Mouse (Mus musculus): ENCODE measurements around the gene Sp3. TPM values are rescaled to one million over a fixed set of nuclear protein-coding genes. Genes with fewer than 3 reads are reported as not detected.
A peak's percentile ranks its signal among the peaks of the same experiment; 100 is the strongest.
"Not testable (repeated sequence)": the region's sequence is repeated elsewhere in the genome, so short reads cannot be mapped to it uniquely, and the experiment has no call there.

Sp3 gene
- polyA plus RNA-seq, 1 experiment = 26.1 TPM

- DNase-seq (ENCODE audit: low spot score) = no peak
Measured at GRCm38 (mm10) chr2:72992497-72992896, 12.3 kb upstream of the Sp3 start.

GRCm38 (mm10) chr2:72988945-72989344 lies 8.7 kb upstream of the Sp3 start:
- DNase-seq (ENCODE audit: low spot score) = not testable (repeated sequence)

DNA sequence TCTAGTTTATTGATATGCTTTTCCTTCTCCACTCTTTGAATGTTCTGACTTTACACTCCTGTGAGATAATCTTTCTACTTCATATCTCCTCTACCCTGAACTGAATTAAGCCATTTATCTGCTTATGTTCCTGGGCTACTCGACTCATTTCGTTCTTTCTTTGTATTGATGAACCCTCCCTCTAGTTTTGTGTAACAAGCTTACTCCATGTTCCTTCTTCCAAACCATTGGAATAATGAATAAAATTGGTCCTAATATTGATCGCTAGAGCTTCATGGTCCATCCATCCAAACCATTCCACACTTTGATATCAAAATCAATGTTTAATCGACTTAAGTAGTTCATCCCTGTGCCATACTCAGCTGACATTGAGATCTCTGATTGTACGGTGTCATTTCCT lies 6.4 kb upstream of the Sp3 start, which contains the start of gene Gm11084:
Gene Gm11084, minus strand, starts transcription at position 101 of the 400 bp plus-strand sequence.
- no peak for DNase-seq (ENCODE audit: low spot score)

GRCm38 (mm10) chr2:72985516-72985915 lies 5.3 kb upstream of the Sp3 start:
- no peak for DNase-seq (ENCODE audit: low spot score)

DNA sequence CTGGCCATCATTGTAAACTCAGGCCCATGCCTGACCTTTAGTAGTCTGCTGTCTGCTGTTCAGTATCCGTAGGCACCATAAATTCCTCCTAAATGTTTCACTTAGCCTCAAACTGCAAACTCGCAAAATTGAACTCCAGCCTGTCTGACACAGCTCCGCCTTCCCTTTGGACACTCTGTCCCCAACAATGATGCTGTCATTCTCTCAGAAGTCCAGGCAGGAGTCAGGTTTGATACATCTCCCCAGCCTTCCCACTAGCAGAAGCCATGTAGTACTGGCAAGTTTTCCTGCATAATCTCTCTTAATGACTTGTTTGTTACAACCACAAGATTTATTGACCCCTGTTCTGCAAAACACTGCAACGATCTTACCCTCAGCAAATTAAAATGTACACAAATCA lies 4.6 kb upstream of the Sp3 start:
- DNase-seq (ENCODE audit: low spot score) = no peak

DNA sequence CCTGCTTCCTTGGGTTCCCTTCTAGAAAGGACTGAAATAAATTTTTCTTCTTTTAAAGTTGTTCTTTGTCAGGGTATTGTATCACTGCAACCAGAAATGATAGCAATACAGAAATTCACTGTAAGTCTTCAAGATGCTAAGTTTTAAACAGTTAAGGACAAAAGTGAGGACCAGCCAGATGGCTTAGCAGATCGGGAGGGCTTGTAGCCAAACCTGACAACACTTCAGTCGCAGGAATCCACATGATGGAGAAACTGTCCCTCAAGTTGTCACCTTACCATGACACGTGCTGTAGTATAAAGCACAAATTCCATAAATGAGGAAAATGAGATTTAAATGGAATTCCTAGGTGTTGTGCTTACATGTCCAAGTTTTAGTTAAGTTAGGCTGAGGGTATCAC lies 3.0 kb upstream of the Sp3 start:
- DNase-seq (ENCODE audit: low spot score) = no peak

DNA sequence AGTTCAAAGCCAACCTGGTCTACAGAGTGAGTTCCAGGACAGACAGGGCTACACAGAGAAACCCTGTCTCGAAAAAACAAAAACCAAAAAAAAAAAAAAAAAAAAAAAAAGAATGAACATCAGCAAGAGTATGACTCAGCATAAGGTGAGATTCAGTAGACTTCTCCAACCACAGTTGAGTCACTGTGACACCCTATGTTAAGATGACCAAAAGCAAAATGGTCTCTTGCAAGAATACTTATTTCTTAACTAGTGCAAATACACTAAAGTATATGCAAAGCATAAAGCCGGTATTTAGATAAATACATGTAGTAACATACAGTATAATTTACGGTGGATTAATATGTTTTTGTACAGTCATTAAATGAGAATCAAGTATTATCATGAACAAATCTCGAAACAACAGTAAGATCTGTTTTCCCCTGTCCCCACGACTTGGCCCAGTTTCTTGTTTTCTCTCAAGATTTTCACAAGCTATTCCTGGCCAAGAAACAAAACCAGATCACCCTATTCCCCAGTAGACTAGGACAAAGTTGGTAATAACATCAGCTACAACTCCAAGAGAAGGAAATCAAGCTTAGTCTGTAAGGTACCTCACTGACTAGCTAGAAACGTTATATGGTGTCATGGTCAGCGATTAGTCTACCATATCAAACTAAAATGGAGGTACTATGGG lies 2.0 kb upstream of the Sp3 start:
- DNase-seq (ENCODE audit: low spot score) = no peak

DNA sequence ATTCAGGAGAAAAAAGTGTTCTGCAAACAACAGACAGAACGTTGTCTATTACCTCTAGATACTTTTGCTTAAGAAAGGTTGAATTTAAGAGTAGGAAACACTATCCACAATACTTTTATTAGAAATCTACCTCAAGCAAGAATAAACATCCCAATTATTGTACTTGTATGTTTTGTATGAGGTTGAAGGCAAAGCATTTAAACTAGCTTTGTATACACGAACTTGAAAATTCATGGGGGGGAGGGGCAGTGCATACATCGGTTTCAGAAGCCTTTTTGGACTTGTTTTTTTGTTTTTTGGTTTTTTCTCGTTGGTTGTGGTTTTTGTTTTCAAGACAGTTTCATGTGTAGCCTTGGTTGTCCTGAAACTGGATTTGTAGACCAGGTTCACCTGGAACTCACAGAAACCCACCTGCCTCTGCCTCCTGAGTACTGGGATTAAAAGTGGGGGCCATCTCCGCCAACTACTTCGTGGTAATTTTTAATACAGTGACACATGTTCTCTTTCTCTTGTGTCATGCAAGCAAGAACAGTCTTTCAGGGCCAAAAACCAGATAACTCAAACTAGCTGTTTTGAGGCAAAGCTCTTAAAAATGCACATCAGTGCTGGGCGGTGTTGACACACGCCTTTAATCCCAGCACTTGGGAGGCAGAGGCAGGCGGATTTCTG lies 1.3 kb upstream of the Sp3 start:
- DNase-seq (ENCODE audit: low spot score) = no peak

GRCm38 (mm10) chr2:72981075-72981420 lies 802 bp upstream of the Sp3 start:
- no peak for DNase-seq (ENCODE audit: low spot score)

DNA sequence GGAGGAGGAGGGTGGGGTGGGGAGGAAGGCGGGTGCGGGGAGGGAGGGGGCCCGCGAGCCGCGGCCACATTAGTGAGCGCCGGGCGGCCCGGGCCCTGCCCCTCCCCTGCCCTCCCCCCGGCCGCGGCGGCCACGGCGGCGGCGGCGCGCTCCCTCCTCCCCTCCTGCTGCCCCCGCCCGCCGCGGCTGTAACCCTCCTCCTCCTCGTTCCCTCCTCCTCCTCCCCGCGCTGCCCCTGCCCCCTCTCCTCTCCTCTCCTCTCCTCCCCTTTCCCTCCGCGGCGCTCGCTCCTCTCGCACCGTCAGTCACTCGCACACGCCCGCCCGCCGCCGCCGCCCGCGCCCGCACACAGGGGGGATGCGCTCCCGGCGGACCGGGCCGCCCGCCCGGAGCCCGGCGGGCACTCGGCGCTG lies 581 bp downstream of the Sp3 start:
- peak; percentile 79 for DNase-seq (ENCODE audit: low spot score)

DNA sequence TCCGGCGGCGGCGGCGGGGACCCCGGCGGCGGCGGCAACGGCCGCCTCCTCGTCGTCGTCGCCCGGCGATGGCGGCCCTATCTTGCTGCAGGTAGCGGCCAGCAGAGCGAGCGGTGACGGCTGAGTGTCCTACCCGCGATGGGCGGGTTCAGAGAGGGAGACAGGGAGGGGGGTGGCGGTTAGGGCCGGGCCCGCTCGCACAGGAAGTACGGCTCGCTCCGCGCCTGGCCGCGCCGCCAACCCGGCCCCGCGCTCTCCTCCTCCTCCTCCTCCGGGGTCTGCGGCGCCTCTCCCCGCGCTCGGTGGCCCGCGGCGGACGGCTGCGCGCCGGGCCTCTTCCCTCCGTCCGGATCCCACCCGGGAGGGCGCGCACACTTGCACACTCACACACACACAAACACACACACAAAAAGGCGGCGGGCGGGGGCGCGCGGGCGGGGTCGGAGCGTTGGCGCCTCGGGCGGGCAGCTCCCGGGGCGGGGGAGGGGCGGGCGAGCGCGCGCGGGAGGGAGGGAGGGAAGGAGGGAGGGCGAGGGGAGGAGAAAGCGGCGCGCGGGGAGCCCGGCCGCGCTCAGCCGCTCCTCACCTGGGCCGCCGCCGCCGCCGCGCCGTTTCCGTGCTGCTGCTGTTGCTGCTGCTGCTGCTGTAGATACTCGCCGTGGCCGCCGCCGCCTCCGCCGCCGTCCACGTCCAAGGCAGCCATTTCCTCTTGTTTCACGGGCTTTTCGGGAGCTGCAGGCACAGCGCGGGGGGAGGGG lies 1.2 kb downstream of the Sp3 start:
- peak; percentile 92 for DNase-seq (ENCODE audit: low spot score)

DNA sequence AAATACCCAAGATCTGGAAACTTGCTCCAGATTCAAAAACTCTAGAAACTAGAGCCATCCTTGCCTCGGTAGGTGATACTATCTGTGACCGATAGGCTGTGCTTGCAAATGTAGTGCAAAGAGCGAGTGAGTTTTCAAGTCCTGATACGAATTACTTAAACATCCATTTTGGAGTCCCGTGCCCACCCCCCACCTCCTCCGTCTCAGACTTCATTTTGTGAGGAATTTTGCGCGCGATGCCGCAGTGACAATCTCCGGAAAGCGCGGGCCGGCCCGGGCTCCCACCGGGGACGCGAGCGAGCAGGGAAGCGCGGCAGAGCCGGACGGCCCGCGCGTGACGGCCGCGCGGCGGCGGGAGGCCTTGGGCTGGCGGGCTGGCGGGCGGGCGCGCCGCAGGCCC lies 1.8 kb downstream of the Sp3 start:
- DNase-seq (ENCODE audit: low spot score) = no peak

DNA sequence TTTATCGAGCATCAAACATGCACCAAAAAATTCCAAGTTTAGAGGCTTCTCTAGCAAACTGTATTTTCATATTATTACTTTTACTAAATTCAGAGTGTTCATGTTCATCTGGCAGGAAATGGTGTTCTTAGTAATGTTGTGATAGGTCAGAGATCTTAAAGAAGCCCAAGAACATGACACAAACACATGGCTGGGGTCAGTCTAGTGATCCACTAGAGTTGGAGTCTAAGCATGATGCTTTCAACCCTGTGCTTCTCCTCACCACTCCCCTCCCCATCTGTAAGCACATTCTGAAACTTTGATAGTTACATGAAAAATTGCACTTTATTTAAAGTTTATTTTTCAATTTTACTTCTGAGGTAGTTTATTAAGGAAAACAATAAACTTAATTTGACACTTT lies 3.0 kb downstream of the Sp3 start:
- DNase-seq (ENCODE audit: low spot score) = no peak

DNA sequence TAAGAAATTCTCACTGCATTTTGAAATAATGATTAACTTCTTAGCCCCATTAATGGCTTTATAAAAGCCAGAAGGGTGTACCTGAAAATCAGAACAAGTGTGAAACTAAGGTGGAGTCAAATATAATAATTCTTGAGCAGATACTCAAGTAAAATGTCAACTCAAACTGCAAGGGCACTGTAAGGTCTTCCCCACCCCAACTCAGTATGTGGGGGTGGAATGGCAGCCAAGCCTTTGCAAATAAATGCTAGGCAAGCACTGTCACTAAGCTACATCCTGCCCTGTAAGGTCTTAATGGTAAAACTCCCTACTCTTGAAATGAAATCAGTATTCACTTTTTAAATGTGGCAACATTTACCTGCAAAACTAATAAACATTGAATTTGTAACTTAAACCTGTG lies 4.2 kb downstream of the Sp3 start:
- DNase-seq (ENCODE audit: low spot score) = no peak

DNA sequence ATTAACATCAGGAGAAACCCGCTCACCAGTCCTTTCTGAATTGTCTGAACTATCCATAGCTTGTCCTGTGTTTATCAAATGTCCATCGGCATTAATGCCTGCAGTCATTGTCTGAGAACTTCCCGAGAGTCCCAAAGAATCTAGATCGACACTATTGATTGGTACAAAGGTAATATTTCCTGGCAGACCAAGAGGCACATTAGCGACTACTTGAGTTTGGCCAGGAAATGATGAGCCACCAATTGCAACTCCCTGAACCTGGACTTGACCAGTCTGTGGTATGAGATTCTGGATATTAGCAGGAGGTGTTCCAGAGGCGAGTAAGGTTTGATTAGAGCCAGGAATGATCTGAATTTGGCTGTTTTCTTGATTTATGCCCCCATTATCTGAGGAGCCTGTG lies 9.4 kb downstream of the Sp3 start:
- DNase-seq (ENCODE audit: low spot score) = no peak

GRCm38 (mm10) chr2:72970302-72970701 lies 9.9 kb downstream of the Sp3 start:
- no peak for DNase-seq (ENCODE audit: low spot score)

DNA sequence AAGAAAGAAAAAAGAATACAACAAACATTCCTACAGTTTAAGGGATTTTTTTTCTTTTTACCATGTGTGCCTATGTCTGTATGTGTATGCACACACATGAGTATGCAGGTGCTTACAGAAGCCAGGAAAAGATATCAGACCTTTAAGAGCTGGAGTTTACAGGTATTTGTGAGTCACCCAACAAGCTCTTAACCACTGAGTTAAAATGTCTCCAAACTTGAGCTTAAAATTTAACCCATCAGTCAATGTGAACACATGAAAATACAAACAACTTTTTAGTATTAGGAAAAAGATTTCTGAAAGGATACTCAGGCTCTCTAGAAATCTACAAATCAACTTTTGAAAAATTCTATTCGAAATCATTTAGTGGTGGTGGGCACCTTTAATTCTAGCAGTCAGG lies 11.7 kb downstream of the Sp3 start:
- DNase-seq (ENCODE audit: low spot score) = no peak

DNA sequence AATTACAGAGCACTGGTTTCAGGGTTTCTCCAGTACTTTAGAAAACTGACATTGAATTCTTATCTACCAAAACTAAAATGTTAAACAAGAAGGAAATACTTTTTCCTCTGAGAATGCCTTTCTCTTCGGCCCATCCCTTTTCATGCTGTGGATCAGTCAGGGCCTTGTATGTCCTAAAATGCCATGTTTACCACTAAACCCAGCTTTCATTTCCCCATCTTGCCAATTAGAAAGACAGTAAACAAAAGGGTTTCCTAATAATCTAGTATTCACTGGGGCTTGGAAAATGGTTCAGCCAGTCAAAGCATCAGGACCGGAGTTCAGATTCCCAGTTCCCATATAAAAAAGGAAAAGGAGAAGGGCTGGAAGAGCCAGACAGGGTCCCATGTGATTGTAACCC lies 14.8 kb downstream of the Sp3 start:
- no peak for DNase-seq (ENCODE audit: low spot score)

- DNase-seq (ENCODE audit: low spot score) = no peak
Measured at GRCm38 (mm10) chr2:72956415-72956814, 23.8 kb downstream of the Sp3 start.

DNA sequence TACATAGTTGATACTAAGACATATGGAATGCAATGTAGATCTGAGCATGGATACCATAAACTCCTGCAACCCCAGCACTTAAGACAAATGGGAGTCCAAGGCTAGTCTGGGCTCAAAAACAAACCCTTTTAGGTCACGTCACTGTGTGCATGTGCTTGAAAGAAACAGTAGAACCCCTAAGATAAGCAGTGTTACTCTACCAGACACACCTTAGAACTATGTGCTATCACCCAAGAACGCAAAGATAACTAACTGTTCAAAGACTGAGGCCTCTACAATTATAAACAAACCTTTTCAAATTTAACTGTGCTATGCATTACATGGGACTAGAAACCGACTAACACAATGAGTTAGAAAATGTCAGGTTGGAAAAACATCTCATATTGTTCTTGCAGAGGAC lies 27.3 kb downstream of the Sp3 start:
- DNase-seq (ENCODE audit: low spot score) = no peak

- DNase-seq (ENCODE audit: low spot score) = no peak
Measured at GRCm38 (mm10) chr2:72935937-72936336, 44.3 kb downstream of the Sp3 start.

GRCm38 (mm10) chr2:72932186-72932585 lies 48.1 kb downstream of the Sp3 start:
- DNase-seq (ENCODE audit: low spot score) = no peak

- DNase-seq (ENCODE audit: low spot score) = no peak
Measured at GRCm38 (mm10) chr2:72924981-72925380, 55.3 kb downstream of the Sp3 start.

Data from urinary bladder, adult 2 months (tissue).